Mouse (Mus musculus) forebrain, embryonic 11.5 days (tissue): ENCODE measurements around the gene Tcf3. TPM values are rescaled to one million over a fixed set of nuclear protein-coding genes. Genes with fewer than 3 reads are reported as not detected.
A peak's percentile ranks its signal among the peaks of the same experiment; 100 is the strongest.

ENCODE experiments used
- ATAC-seq: fragments of 200-750 bp; cut with Nextera tagmentation; replicated peaks from 2 replicates; pipeline ENCODE4 v1.8.0; 2017; ENCODE audit warnings: moderate TSS enrichment; ENCODE audit not compliant: low FRiP score
- DNase-seq: peaks from one replicate; pipeline ENCODE4 v3.0.0-alpha.2; 2017; ENCODE audit warnings: low spot score
- H3K27ac ChIP-seq: fragments of 300-500 bp; sonication (generic); 2 replicates; pipeline ENCODE4 v1.5.1; 2014; ENCODE audit warnings: low read depth, low read length
- H3K27me3 ChIP-seq: fragments of 300-500 bp; sonication (generic); 2 replicates; pipeline ENCODE4 v1.6.1; 2014; ENCODE audit warnings: mild to moderate bottlenecking, low read length, mixed read lengths; ENCODE audit not compliant: control insufficient read depth, insufficient read depth
- H3K36me3 ChIP-seq: fragments of 300-500 bp; sonication (generic); 2 replicates; pipeline ENCODE4 v1.6.1; 2014; ENCODE audit warnings: mild to moderate bottlenecking, low read length, moderate library complexity, mixed read lengths; ENCODE audit not compliant: control insufficient read depth, insufficient read depth
- H3K4me1 ChIP-seq: fragments of 300-500 bp; sonication (generic); replicated peaks from 2 replicates; pipeline ENCODE4 v1.6.1; 2014; ENCODE audit warnings: low read length, mixed read lengths; ENCODE audit not compliant: control insufficient read depth, insufficient read depth
- H3K4me2 ChIP-seq: fragments of 300-500 bp; sonication (generic); 2 replicates; pipeline ENCODE4 v1.6.1; 2014; ENCODE audit warnings: low read depth, mild to moderate bottlenecking, low read length, moderate library complexity, mixed read lengths; ENCODE audit not compliant: severe bottlenecking
- H3K4me3 ChIP-seq: fragments of 300-500 bp; sonication (generic); 2 replicates; pipeline ENCODE4 v1.5.1; 2014; ENCODE audit warnings: low read depth, low read length
- H3K9ac ChIP-seq: fragments of 300-500 bp; sonication (generic); 2 replicates; pipeline ENCODE4 v1.6.1; 2014; ENCODE audit warnings: low read length
- H3K9me3 ChIP-seq: fragments of 300-500 bp; sonication (generic); 2 replicates; pipeline ENCODE4 v1.6.1; 2016; ENCODE audit warnings: low read length, mixed read lengths; ENCODE audit not compliant: control insufficient read depth
- WGBS: fragments of 180-500 bp; shearing (Covaris S2); extraction: QIAGEN DNeasy Blood & Tissue Kit; methylation state at CpG from one replicate; pipeline ENCODE4 v1.1.7; 2014; 5-methylcytosine and 5-hydroxymethylcytosine counted together
- polyA plus RNA-seq: library from polyadenylated mRNA; unstranded; fragments of >200 nt; fragmentation: Nextera tagmentation; extraction: Ambion mirVana; gene quantifications from 2 replicates; pipeline ENCODE4 v1.2.1, GENCODE M21; 2014

Gene Tcf3
- polyA plus RNA-seq, result 237 and 256 TPM in 2 replicates

- ATAC-seq, result peak; percentile 92
- under 1% methylated on average over 60 of the region's 61 CpGs for WGBS
Observed at GRCm38 (mm10) chr10:80433513-80434232, at the start of gene Tcf3. Gene Tcf3, minus strand, starts transcription at chr10:80433647.

GRCm38 (mm10) chr10:80481002-80481401 is 47.6 kb upstream of the Tcf3 start:
- 22% methylated on average over 5 of the region's 5 CpGs for WGBS
- no peak for DNase-seq

More at GRCm38 (mm10) chr10:80433513-80434232, at the start of gene Tcf3:
- peak within 1 kb of the TSS; percentile 74 for H3K4me2 ChIP-seq
- no peaks in the 10 kb centered on the region for H3K27me3 ChIP-seq
- H3K36me3 ChIP-seq, result peaks cover 11% of the 10 kb centered on the region
- H3K4me3 ChIP-seq, result peak within 1 kb of the TSS; percentile 98
- peak; percentile 98 for DNase-seq
- H3K27ac ChIP-seq, result peak within 1 kb of the TSS; percentile 94
- H3K9me3 ChIP-seq, result no peaks in the 10 kb centered on the region
- H3K4me1 ChIP-seq, result peaks cover 13% of the 10 kb centered on the region; the same call in 1 of the 2 replicates
- peak within 1 kb of the TSS; percentile 100 for H3K9ac ChIP-seq

GRCm38 (mm10) chr10:80478531-80478930 is 45.1 kb upstream of the Tcf3 start:
- Histone ChIP-seq H3K4me3 (no peak overlapping the region), H3K9me3 (no peaks in the 10 kb centered on the region), H3K27me3 (peaks cover 7% of the 10 kb centered on the region; the same call in 1 of the 2 replicates), H3K9ac (no peak overlapping the region), H3K36me3 (no peaks in the 10 kb centered on the region), H3K4me2 (no peak overlapping the region), H3K4me1 (no peaks in the 10 kb centered on the region), H3K27ac (no peak overlapping the region)
- no peak for ATAC-seq
- 78% methylated on average over 5 of the region's 5 CpGs for WGBS
- no peak for DNase-seq

More at GRCm38 (mm10) chr10:80481002-80481401, 47.6 kb upstream of the Tcf3 start:
- Histone ChIP-seq H3K36me3 (no peaks in the 10 kb centered on the region), H3K9ac (no peak overlapping the region), H3K4me1 (no peaks in the 10 kb centered on the region), H3K9me3 (no peaks in the 10 kb centered on the region), H3K27ac (no peak overlapping the region), H3K4me2 (no peak overlapping the region), H3K4me3 (no peak overlapping the region), H3K27me3 (peaks cover 11% of the 10 kb centered on the region)
- ATAC-seq, result no peak

- no peaks in the 10 kb centered on the region for H3K4me1 ChIP-seq
- peak overlapping the region; percentile 53 for H3K4me3 ChIP-seq
- no peaks in the 10 kb centered on the region for H3K36me3 ChIP-seq
- ATAC-seq (peak; percentile 89), DNase-seq (peak; percentile 95)
- under 1% methylated on average over 55 of the region's 58 CpGs for WGBS
- peaks cover 4% of the 10 kb centered on the region; the same call in 1 of the 2 replicates for H3K27me3 ChIP-seq
- H3K9ac ChIP-seq, result peak overlapping the region; percentile 62
- peak overlapping the region; percentile 71 for H3K4me2 ChIP-seq
- H3K27ac ChIP-seq, result 0 out of 2 replicates have a peak overlapping the region, but pooled peaks have one; percentile 50
- no peaks in the 10 kb centered on the region for H3K9me3 ChIP-seq
Observed at GRCm38 (mm10) chr10:80475290-80475959, 42.0 kb upstream of the Tcf3 start.

- DNase-seq (no peak), ATAC-seq (no peak)
- Histone ChIP-seq H3K4me3 (no peak overlapping the region), H3K36me3 (no peaks in the 10 kb centered on the region), H3K9ac (no peak overlapping the region), H3K27me3 (no peaks in the 10 kb centered on the region), H3K4me2 (no peak overlapping the region; the same call in 1 of the 2 replicates), H3K27ac (no peak overlapping the region), H3K4me1 (no peaks in the 10 kb centered on the region), H3K9me3 (no peaks in the 10 kb centered on the region)
- 53% methylated on average over 5 of the region's 5 CpGs for WGBS
Observed at GRCm38 (mm10) chr10:80465066-80465465, 31.6 kb upstream of the Tcf3 start.

GRCm38 (mm10) chr10:80464381-80465035 is 31.1 kb upstream of the Tcf3 start:
- Histone ChIP-seq H3K9me3 (no peaks in the 10 kb centered on the region), H3K4me3 (no peak overlapping the region), H3K36me3 (no peaks in the 10 kb centered on the region), H3K27me3 (no peaks in the 10 kb centered on the region), H3K4me2 (peak overlapping the region; percentile 29; the same call in 1 of the 2 replicates), H3K27ac (no peak overlapping the region), H3K4me1 (no peaks in the 10 kb centered on the region), H3K9ac (no peak overlapping the region)
- WGBS, result 7% methylated on average over 18 of the region's 19 CpGs
- DNase-seq (peak; percentile 61), ATAC-seq (no peak)

- Histone ChIP-seq H3K4me1 (no peaks in the 10 kb centered on the region), H3K4me2 (no peak overlapping the region), H3K27me3 (no peaks in the 10 kb centered on the region), H3K36me3 (no peaks in the 10 kb centered on the region), H3K4me3 (no peak overlapping the region), H3K27ac (no peak overlapping the region), H3K9me3 (no peaks in the 10 kb centered on the region), H3K9ac (no peak overlapping the region)
- WGBS, result 79% methylated on average over 7 of the region's 7 CpGs
- DNase-seq, result no peak
- ATAC-seq, result no peak
Observed at GRCm38 (mm10) chr10:80461346-80461745, 27.9 kb upstream of the Tcf3 start.

GRCm38 (mm10) chr10:80460324-80460723 is 26.9 kb upstream of the Tcf3 start:
- ATAC-seq (no peak), DNase-seq (no peak)
- Histone ChIP-seq H3K27me3 (no peaks in the 10 kb centered on the region), H3K4me2 (no peak overlapping the region), H3K9me3 (no peaks in the 10 kb centered on the region), H3K4me1 (no peaks in the 10 kb centered on the region), H3K27ac (no peak overlapping the region), H3K4me3 (no peak overlapping the region), H3K36me3 (no peaks in the 10 kb centered on the region), H3K9ac (no peak overlapping the region)
- WGBS, result 73% methylated on average over 4 of the region's 4 CpGs
